Mouse (Mus musculus): ENCODE measurements at regions not wholly inside any gene's neighbourhood (a gene's known extent, or its start where the extent isn't known, plus 50 kb on each side); places are given as distances from the start of the nearest gene placed in this dataset.
A peak's percentile ranks its signal among the peaks of the same experiment; 100 is the strongest.

DNA sequence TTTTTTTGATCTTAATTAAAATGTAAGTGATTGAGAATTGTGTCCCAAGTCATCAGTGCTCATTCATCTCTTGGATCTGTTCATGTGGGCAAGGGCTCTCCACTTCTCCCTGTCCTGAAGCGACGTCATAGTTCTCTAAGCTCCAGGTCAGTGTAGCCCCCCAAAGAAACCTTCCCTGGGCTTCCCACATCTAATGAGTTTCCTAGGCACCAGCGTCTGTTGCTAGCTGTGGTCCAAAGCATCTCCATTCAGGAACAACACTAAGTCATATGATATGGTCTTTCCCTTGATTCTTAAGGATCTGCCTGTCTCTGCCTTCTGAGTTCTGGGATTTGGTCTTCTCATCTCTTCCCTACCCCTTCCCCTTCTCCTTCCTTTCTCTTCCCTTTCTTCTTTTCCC, 66.3 kb upstream of the Sox4 start:
- no peak for DNase-seq (ENCODE audit: low spot score in 2 of 2)

DNA sequence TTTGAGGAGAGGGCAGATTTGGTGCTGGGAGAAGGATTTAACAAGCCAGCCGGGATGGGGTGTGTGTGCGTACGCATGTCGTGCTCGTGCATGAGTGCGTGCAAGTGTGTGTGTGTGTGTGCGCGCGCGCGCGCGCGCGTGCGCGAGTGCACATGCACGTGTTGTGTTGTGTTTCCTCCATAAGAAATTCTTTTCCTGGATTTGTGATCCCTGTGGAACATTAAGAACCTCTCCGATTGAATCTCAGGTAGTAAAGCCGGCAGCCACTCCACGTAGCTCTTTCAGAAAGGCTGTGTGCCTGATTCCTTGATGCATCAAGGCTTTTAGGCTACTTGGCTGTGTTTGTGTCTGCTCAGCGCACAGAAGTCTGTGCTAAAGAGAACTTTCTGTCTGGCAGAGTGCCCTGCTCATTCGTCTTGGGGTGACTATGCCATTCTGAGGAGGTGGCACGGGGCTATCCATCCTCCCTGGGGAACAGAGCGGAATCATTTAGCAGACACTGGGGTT, 62.7 kb upstream of the Sox4 start:
- peak; percentile 33 to 50 for DNase-seq (ENCODE audit: low spot score in 2 of 2)

DNA sequence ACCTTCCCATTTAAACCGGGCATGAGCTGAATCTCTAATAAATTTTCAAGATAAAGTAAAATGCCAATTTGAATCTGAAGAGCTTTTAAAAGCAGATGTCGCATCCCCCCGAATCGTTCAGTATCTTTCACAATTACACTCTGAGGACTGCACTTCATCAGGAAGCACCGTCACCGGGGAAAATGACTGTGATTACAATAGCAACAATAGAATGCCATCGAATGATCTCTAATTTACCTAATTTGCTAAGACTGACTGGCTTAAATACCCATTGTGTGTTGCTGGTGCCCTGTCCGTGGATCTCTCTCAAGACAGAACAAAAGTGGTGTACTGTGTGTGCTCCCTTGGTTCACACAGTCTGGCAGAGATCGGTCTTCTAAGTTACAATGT, 62.1 kb upstream of the Sox4 start:
- DNase-seq (ENCODE audit: low spot score in 2 of 2), result peak in 1 of 2 experiments; percentile 17

DNA sequence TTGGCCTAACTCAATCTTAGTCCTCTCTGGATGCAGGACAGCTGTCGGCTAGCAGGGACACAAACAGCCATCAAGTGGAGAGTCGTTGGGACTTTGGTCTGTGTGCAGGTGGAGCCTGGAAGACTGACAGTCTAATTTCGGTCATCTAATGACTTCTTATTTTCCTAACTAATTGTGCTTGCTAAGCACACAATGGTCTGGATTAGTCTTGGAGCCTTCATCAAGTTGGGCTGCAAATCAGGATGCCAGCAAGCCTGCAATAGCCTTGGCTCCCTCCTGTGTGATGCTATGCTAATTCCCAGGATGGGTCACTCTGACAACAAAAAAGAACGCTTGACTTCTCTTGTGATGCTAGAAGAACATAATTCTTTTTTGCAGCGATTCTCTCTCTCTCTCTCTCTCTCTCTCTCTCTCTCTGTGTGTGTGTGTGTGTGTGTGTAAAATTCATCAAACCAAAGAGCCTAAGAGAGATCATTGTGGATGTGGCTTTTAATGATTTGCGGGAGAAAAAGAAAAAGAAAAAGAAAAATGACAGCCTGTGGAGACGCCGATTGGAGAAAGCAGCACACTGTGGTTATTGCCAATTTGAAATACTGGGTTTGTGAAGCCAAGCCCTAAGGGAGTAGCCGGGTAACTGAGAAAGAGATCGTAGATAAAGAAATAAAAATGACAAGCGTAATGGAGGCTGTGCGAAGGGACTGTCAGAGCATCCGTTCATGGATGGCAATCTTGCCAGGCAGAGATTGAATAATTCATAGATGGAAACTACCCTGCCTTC, 61.5 kb upstream of the Sox4 start:
- no peak for DNase-seq (ENCODE audit: low spot score in 2 of 2)

DNA sequence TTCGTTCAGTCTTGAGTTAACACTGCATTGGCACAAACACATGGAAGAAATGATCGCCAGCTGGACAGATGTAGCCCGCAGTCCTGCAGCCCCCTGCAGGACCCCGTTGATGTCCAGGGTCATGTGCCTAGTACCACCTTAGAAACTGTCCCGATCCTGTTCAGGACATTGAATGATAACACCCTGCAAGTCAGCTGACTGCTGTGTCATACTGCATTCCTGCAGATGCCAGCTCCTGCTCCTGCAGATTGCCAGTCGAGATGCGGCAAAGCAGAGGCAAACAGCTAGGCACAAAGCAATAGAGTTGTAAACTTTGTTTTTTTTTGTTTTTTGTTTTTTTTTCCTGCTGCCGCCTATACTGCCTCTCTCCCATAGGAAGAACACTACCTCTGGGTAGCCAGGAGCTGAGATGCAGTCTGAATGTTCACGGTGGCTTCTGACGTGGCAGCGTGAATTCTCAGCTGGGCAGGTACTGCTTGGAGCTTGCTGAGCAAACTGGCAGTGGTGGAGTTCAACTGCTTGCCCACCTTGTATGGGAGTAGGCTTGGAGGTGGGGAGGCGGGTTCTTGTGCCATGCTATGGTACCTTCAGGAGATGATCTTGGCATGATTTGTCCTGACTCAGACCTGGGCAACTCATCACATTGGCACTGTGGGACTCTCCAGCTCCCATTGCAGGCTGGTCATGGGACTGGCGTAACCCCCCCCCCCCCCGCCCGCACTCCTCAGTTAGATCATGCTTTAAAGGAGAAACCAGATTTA, 60.7 kb upstream of the Sox4 start:
- peak in 1 of 2 experiments; percentile 39 for DNase-seq (ENCODE audit: low spot score in 2 of 2)

DNA sequence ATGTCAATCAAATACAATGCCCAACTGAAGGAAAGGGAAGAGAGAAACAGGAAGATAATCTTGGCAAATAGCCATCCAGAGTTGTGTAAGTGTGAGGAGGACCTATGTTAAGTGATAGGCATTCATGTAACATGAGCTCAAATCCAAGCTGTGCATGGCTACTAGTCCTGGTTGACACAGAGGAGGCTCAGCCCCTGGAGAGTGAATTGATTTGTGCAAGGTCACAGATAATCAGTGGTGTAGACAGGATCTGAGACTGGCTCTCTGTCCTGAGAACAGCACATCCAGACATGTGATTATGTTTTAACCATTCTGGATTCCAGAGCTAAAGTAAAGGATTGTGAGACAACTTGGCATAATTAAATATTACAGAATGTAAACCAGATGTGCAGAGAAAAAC, 53.0 kb upstream of the Sox4 start:
- DNase-seq (ENCODE audit: low spot score in 2 of 2), result no peak

Measured in frontal cortex, postnatal 14 days (tissue).